Mouse (Mus musculus): ENCODE data around the gene Ak8.

The Ak8 gene

DNA sequence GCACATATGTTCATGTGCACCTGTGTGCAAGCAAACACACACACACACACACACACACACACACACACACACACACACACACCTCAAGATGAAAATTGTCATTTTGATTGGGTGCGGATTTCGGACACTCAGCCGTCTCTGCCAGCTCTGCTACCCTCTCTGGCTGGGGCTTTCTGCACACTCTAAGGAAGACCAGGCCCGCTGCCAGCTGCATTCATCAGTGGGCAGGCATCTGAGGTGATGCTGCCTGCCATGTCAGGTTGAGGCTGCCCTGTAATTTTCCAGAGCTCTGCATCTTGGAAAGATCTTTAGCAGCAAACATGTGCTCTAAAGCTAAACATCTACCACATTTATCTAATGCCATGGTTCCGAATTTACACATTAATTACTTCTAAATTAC lies 37.1 kb downstream of the Ak8 start:
- DNase-seq (ENCODE audit: low read depth), result no peak

- no peak for DNase-seq (ENCODE audit: low read depth)
Measured at GRCm38 (mm10) chr2:28740159-28740558, 40.2 kb downstream of the Ak8 start.

GRCm38 (mm10) chr2:28742701-28743100 lies 42.7 kb downstream of the Ak8 start:
- DNase-seq (ENCODE audit: low read depth), result no peak

DNA sequence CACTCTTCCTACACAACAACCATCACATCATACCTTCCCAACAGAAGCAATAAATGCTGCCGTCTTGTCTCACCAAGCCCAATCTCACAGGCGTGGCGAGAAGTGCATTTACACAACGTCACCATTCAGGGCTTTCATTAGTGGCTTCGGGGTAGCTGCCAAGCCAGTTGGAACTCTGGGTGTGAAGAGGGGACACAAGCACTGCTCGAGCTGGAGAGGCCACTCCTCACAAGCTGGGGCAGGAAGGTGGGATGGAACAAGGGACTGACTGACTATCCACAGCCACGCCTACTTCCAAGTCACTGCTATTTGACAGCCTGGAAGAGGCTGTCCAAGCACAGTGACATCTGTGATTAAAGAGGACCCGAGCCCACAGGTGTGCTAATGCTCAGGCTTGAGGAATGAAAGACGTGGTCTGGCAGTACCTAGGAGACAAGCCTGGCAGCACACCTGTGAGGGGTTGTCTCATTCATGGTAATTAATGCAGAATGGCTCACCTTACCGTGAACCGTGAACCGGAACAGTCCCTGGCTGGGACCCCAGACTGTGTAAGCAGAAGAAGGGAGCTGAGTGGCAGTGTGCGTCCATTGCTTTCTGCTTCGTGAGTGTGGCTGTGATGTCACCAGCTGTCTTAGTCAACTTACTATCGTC lies 46.8 kb downstream of the Ak8 start:
- DNase-seq (ENCODE audit: low read depth), result no peak

GRCm38 (mm10) chr2:28747705-28748104 lies 47.7 kb downstream of the Ak8 start:
- DNase-seq (ENCODE audit: low read depth), result no peak

DNA sequence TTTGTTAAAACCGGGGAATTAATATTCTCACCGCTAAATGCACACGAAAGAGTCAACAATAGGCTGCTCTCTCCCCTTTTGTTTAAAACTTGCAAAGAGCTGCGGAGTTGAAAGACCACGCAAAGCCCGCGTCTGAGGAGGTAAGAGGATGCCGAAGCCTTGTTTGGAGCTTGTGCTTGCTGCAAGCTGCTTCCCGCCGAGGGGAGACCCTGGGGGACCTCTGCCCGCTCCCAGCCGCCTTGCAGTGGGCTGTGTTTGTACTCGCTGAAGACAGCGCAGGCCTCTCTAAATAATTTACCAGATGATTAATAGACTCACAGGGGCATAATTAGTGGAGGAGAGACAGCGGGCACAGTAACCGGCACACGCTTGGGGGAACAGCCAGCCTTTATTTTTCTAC lies 51.2 kb downstream of the Ak8 start:
- DNase-seq (ENCODE audit: low read depth), result no peak

DNA sequence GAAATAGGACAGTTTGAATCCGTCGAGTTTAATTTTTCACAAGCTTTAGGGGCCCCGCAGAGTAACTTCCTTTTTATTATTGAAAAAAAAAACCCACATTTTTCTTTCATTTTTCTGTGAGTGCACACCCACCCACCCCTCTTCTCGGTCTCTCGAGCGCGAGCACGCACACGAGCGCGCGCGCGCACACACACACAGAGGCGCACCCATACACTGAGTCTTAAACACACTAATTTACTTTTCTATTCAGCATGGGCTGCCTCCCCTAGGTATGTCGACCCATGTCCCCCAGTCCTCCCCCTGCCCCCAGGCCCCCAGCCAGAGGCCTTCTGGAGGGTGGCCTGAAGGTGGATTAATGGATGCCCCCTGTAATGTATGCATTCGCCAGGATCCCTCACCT lies 51.7 kb downstream of the Ak8 start:
- DNase-seq (ENCODE audit: low read depth), result no peak

DNA sequence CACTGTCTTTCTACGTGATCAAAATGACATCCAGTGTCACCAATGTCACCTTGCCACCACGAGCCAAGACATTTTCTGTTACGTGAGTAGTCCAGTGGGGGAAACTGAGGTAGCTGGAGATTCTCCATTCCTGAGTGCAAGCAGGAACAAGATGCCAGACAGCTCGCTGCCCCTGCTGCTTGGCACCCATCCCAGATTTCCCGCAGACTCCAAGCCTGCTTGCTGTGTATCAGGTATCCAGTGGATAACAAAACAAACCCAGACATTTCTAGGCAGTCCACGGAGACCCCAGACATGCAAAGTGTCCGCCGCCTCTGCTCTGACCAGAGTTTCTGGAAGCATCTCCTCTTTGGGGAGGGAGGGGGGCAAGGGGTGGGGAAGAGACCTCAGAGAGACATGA lies 52.4 kb downstream of the Ak8 start:
- DNase-seq (ENCODE audit: low read depth), result no peak

DNA sequence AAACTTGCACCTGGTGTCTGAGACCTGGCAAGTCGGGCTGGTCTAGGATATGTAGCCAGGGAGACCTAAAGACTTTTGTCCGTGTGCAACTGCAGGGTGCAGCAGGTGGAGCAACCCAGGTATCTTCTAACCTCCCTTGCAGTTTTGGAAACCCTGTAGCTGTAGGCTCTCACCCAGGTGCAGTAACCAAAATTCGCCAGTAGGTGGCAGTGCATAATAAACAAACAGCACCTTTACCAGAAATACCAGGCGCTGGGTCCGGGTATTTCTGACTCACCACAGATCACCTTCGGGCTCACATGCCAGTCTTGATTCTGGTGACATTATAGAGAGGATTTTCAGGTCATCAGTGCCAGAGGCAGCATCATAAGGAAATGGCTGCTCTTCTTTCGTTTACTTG lies 55.5 kb downstream of the Ak8 start:
- DNase-seq (ENCODE audit: low read depth), result peak; percentile 89

- DNase-seq (ENCODE audit: low read depth), result peak; percentile 64
Measured at GRCm38 (mm10) chr2:28756201-28756600, 56.2 kb downstream of the Ak8 start.

- DNase-seq (ENCODE audit: low read depth), result no peak
Measured at GRCm38 (mm10) chr2:28759441-28759840, 59.5 kb downstream of the Ak8 start.

DNA sequence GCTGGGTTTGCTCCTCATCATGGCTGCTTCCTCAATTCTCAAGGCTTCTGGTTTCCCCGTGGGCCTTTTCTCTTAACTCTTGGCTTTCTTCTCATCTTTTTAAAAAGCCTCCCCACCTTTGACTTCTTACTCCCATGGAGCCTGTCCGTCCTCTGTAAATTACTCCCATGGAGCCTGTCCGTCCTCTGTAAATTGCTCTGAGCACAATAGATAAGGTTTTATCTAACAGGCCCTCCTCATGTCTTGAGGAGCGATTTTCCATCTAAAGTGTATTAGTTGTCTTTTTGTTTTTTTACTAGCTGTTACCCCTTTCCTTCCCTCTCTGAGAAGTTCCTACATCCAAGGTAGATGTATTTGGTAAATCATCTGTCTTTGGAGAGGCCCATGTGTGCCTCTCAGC lies 66.6 kb downstream of the Ak8 start:
- DNase-seq (ENCODE audit: low read depth), result no peak

DNA sequence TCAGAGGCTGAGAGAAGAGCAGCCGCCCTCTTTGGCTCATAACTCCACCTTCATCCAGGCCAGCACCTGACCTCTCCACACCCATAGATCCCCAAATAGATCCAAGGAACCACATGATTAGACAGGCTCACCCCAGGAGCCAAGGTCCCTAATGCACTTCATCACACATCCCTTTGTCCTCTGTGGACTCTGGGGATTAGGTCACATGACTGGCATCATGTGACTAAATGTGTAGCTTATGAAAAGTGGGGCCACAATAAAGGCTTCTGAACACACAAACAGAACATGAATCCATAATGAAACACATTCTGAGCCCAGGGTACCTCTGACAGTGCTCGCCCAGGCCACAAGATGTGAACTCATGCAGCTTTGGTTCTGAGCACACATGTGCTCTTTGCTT lies 67.1 kb downstream of the Ak8 start:
- no peak for DNase-seq (ENCODE audit: low read depth)

DNA sequence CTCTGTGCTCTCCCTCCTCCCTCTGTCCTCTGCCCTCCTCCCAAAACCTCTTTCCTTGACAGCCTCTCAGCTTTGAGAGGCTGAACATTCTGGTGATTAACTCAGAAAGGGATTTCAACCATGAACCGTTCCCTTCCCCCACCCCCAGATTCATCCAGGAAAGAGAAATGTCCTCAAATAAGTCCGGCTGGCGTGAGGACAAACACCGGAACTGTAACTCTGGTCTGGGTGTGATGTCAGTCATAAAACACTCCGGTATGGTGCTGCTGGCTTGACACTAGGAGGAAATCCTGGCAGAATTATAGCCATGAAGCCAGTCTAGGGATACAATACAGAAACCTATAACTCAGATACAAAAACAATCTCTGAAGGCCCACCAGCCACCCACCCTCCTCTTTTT lies 70.7 kb downstream of the Ak8 start:
- DNase-seq (ENCODE audit: low read depth), result no peak

- DNase-seq (ENCODE audit: low read depth), result no peak
Measured at GRCm38 (mm10) chr2:28774073-28774472, 74.1 kb downstream of the Ak8 start.

GRCm38 (mm10) chr2:28776728-28777127 lies 76.8 kb downstream of the Ak8 start:
- DNase-seq (ENCODE audit: low read depth), result no peak

- no peak for DNase-seq (ENCODE audit: low read depth)
Measured at GRCm38 (mm10) chr2:28780001-28780782, 80.2 kb downstream of the Ak8 start.

- DNase-seq (ENCODE audit: low read depth), result no peak
Measured at GRCm38 (mm10) chr2:28781310-28781709, 81.3 kb downstream of the Ak8 start.

DNA sequence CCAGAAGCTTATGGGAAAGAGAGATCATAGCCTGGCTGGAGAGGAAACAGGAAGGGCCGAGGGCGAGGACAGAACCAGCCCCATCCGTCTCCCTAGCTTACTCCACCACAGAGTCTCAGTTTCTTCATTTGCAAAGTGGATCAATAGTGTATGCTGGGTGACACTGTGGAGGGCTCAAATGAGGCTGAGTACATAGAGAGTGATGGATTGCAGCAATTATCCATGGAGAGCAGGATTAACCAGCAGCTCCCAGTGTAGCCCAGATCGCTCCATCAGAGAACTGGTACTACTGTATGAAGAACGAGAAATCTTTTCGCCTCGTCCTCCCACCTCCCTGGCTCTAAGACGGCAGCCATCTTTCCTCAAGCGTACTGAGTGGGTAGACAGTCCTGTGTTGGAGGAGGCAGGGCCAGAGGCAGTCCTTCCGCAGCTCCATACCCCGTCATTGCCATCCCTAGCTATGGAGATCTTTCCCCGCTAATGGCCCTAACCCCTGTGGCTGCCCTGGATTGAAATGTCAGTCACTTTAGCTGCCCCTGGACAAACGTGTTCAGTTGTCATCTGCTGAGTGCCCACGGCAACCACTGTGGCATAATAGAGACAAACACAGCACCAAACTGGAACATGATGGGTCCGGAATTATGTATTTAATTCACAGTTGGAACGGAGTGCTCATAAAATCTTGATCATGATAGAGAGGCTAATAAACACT lies 86.5 kb downstream of the Ak8 start:
- no peak for DNase-seq (ENCODE audit: low read depth)

DNA sequence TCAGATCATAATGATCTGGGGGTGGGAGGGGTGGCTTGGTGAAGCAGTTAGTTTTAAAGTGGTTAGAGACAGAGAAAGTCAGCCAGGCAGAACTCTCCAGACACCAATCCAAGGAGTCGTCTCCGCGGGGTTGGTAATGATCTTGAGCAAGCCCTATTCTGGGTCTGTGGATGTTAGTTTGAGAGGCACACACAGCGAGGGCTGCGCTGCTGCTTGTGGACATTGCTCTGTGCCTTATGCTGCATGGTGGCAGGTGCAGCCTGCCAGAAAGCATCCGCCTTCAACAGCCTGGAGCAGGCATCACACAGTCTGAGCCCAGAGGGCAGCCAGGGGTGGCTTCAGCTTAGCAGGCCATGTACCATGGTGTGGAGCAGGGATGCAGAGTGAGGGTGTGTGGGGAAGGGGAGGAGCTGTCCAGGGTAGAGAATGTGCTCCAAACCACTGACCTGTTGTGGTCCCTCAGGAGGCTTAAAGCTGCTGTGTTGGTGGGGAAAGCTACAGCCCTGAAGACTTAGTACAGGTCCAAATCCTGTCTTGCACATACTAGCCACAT lies 87.2 kb downstream of the Ak8 start:
- no peak for DNase-seq (ENCODE audit: low read depth)

- DNase-seq (ENCODE audit: low read depth), result no peak
Measured at GRCm38 (mm10) chr2:28792931-28793610, 93.1 kb downstream of the Ak8 start.

- DNase-seq (ENCODE audit: low read depth), result peak; percentile 4
Measured at GRCm38 (mm10) chr2:28794623-28795022, 94.7 kb downstream of the Ak8 start.
